Mouse (Mus musculus) retina, adult 2 months (tissue): ENCODE results near the gene Uqcc2.

Experiments used
- DNase-seq: peaks from one replicate; pipeline ENCODE4 v3.0.0-alpha.2; 2012; ENCODE audit warnings: low read depth, low spot score

Uqcc2 gene

GRCm38 (mm10) chr17:27077133-27077532 is 56.6 kb downstream of the Uqcc2 start:
- no peak for DNase-seq

- no peak for DNase-seq
Measured at GRCm38 (mm10) chr17:27074849-27075745, 58.6 kb downstream of the Uqcc2 start.

- no peak for DNase-seq
Measured at GRCm38 (mm10) chr17:27074236-27074635, 59.5 kb downstream of the Uqcc2 start.

- DNase-seq = no peak
Measured at GRCm38 (mm10) chr17:27073778-27074177, 59.9 kb downstream of the Uqcc2 start.

GRCm38 (mm10) chr17:27073126-27073525 is 60.6 kb downstream of the Uqcc2 start:
- no peak for DNase-seq
